Mouse (Mus musculus) adrenal gland, postnatal 14 days (tissue): ENCODE data around the gene Sox5. TPM values are rescaled to one million over a fixed set of nuclear protein-coding genes. Genes with fewer than 3 reads are reported as not detected.
A peak's percentile ranks its signal among the peaks of the same experiment; 100 is the strongest.
"Not testable (repeated sequence)": the region's sequence is repeated elsewhere in the genome, so short reads cannot be mapped to it uniquely, and the experiment has no call there.

ENCODE experiments used
- DNase-seq: peaks from one replicate; pipeline ENCODE4 v3.0.0; 2021; ENCODE audit warnings: mixed read lengths
- total RNA-seq: library from RNA; stranded (reverse); gene quantifications from 2 replicates; pipeline ENCODE4 v1.2.3, GENCODE M21; 2021

The Sox5 gene
- total RNA-seq, 1 experiment from 2014 or later, result 18.5 TPM

DNA sequence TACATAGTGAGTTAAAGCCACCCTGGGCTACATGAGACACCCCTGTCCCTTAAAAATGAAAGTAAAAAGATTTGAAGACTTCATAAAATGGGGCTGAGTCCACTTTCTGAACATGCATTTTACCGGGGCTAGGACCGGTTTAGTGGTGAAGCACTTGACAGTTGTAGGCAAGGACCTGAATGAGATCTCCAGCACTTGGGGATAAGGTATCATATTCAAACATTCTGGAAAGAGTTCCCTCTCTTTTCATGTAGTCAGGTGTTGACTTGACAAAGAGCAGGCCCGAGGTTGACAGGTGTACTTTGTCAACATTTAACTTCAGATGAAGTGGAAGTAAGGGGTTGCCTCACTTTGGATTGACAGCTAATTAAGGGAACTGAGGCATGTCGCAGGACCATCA is 458.4 kb downstream of the Sox5 start:
- DNase-seq, result no peak

- no peak for DNase-seq
These were observed 459.3 kb downstream of the Sox5 start for GRCm38 (mm10) chr6:144322297-144323047.

DNA sequence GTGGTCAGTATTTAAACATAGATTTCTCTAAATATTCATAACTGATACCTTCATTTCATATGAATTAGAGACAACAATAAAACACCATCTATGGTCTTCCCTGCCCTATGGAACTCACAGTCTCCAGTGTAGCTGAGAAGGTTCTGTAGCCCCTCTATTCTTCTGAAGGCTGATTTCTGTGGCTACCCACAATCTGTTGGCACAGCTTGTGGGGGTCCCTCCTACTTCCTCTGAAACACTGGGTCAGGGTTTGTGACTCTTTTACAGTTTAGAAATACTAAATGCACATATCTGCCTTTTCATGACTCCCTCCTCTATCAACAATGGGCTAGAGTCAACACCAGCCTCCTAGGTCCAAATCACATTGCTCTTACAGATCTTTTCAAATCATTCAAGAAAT is 461.4 kb downstream of the Sox5 start:
- no peak for DNase-seq

DNA sequence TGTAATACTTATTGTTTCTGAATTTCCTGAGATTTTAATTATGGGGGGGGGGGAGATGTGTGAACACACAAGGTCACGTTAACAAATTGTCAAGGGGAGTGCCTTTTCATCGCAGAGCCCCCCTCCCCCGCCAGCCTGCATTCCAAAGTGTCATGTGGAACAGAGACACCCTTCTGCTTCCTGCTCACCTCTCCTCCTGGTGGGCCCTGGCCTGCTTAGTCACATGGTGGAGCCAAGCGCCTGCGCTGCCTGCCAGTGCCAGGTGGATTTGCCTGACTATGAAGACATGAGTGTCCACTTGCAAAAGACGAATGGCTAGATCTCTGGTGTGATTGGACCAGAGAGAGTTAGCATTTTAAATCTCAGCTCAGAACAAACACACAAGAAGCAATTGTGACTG is 462.1 kb downstream of the Sox5 start:
- no peak for DNase-seq

DNA sequence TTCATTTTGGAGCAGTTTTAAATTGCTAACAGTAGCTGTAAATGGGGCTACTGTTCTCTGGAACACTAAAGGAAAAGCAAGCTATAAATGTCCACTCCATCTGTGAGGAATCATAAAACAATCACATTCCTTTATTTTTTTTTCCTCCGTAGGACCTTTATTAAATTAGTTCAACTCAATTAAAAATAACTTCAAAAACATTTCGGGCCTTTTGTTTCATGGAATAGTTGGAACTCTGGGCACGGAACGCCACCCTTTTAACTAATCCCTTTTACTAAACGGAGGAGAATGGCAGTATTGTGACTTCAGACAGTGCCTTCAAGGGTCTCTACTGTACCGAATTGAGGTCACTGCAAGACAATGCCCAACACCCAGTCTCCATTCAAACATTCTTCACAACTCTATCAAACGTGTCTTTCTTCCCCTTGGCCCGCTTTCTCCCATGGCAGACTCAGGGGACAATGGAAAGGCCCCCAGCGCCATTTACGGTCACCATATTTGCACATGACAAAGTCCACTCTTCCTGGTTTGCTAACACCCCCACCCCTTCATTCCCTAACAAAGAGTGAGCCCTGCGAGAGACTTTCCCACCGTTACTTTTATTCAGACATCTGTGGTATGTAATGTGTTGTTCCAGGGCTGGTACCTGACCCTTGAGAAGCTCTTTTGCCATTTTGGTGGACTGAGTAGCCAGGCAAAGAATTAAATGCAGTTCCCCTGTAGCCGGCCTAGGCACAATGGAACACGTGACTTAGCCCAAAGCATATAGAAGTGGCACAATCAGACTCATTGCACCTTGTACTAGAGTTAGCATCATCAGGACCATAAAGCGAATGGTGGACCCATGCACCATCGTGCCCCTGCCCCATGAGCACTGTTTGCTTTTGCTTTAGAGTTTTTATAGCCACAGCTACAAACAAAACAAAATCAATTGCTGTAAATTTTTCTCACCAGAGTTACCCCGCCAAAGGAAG is 468.7 kb downstream of the Sox5 start:
- DNase-seq, result no peak

- DNase-seq, result no peak
These were observed 469.4 kb downstream of the Sox5 start for GRCm38 (mm10) chr6:144312282-144312780.

- DNase-seq, result no peak
These were observed 470.0 kb downstream of the Sox5 start for GRCm38 (mm10) chr6:144311754-144312153.

DNA sequence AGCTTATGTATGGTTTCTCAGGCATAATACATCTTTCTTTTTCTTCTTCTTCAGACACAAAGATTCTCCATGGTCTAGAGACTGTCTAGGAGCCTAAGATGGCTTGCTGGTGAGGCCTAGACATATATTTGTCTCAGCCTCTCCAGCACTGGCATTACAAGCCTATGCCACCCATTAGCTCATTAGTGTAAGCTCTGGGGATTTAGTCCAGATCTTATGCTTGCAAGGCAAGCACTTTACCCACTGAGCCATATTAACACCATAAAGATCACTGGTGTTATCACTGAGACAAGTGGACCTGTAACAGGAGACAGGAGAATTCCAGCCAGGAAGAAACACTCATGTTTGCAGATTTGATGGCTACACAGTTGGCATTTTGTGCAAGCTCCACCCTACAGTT is 472.6 kb downstream of the Sox5 start:
- no peak for DNase-seq

- DNase-seq, result no peak
These were observed 474.1 kb downstream of the Sox5 start for GRCm38 (mm10) chr6:144307551-144308149.

DNA sequence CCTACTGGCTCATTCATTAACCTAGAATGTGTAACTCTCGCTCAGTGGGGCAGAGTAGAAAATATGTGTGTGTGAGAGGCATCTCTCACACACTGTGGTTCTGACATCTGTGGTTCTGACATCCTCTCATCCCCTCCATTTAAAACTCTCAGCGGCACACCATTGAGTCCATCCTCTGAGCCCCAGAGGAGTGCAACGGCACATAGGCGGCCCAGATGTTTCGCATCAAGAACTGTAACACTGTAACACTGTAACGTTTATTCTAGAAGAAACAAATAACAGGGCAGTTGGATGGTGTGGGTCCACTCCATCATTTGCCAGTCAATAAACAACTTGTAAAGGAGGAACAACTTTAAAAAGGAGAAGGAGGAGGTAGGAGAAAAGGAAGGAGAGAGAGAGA is 479.0 kb downstream of the Sox5 start:
- no peak for DNase-seq

- DNase-seq, result no peak
These were observed 480.7 kb downstream of the Sox5 start for GRCm38 (mm10) chr6:144301082-144301481.

- DNase-seq, result no peak
These were observed 482.3 kb downstream of the Sox5 start for GRCm38 (mm10) chr6:144299503-144299858.

GRCm38 (mm10) chr6:144298641-144299502 is 482.9 kb downstream of the Sox5 start:
- DNase-seq, result no peak

- DNase-seq, result no peak
These were observed 483.9 kb downstream of the Sox5 start for GRCm38 (mm10) chr6:144297846-144298245.

- DNase-seq, result no peak
These were observed 484.6 kb downstream of the Sox5 start for GRCm38 (mm10) chr6:144297131-144297530.

DNA sequence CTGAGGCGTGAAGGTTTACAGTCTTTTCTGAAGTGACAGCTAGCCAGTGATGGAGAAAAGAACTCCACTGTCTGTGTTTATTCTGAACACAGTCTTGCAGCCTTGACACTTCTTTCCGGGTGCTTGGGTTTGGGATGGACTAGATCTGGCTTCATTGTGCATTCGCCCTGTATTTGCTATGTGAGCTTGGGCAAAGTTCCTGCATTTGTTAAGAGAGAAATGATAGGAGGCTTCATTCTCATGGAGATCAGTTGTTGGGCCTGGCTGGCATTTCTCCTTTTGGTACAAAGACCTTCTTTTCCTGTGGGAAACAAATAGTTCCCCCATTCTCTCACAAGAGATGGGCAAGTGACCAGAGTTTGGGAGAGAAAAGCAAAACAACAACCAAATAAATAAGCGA is 490.3 kb downstream of the Sox5 start:
- DNase-seq, result no peak

DNA sequence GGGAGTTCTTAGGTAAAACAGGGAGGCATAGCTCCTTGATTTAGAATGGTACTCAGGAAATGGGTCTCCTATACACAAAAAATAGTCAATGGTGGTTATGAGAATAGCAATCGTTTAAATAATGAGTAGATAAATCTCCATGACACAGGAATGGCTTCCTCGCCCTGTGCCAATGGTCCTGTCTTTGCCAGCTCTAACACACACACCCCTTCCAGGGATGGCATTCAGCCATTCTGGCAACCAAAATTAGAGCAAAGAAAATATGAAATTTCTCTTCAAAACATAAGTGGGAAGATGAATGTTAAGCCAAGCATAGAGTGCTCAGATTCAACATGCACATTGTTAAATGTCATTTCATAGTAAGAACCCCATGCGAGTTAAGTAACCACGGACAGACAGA is 495.7 kb downstream of the Sox5 start:
- DNase-seq, result peak; percentile 49

- no peak for DNase-seq
These were observed 498.6 kb downstream of the Sox5 start for GRCm38 (mm10) chr6:144283191-144283590.

GRCm38 (mm10) chr6:144282756-144283155 is 499.0 kb downstream of the Sox5 start:
- no peak for DNase-seq

DNA sequence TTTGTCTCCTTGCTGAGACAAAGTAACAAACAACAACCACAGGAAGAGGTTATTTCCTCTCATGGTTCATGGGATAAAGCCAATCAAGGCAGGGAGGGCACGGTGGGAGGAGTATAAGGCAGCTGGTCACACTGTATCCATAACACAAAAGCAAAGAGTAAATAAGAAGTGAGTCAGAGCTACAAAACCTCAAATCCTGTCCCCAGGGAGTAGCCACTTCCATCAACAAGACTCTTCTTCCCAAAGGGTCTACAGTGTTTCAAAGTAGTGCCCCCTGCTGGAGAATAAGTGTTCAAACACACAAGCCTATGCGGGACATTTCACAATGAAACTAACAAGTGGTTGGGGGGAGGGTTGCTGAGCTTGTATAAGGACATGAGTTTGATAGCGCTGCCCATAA is 500.1 kb downstream of the Sox5 start:
- no peak for DNase-seq

DNA sequence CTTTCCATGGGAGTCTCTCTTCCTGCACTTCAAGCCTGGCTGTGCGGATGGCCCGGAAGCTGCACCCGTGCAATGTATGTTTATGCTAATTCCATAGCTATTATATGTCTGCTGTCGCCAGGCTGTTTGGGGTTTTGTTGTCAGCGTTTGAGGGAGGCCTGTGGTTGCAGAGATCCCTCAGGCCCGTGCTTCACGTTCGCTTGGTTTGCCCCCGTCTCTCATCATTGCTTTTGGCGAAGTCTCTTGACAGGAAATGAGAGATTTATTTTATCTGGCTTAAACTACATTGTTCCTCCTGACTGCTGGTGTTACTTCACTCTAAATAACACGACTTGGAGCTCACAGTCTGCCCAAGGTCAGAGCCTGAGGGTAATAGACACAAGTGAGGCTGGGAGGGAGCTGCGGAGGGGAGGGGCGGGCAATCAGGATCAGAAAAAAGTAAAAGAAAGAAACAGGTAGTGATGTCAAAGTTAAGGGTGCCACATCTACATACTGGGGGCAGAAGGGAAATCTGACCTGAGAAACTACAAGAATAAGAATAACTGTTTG is 503.2 kb downstream of the Sox5 start:
- no peak for DNase-seq

DNA sequence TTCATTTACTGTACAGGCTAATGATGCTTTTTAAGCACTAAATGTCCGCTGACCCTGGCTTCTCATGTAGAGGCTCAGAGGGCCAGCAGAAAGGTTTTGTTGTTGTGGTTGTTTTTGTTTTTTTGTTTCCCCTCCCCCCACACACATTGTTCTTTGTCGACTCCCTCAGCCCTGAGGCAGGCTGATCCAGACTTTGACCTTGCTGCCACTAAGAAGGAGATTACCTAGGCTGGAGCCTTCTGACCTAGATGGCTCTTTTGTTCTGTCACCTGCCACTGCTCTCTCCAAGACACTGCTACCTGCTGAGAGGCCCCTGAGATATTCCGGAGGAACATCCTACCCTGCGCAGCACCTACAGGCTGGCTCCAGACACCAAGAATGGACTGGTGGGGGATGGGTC is 508.4 kb downstream of the Sox5 start:
- DNase-seq, result not testable (repeated sequence)
